Mouse (Mus musculus): ENCODE measurements around the gene Ano5. TPM values are rescaled to one million over a fixed set of nuclear protein-coding genes. Genes with fewer than 3 reads are reported as not detected.

The Ano5 gene
- polyA plus RNA-seq, 1 experiment = not detected

DNA sequence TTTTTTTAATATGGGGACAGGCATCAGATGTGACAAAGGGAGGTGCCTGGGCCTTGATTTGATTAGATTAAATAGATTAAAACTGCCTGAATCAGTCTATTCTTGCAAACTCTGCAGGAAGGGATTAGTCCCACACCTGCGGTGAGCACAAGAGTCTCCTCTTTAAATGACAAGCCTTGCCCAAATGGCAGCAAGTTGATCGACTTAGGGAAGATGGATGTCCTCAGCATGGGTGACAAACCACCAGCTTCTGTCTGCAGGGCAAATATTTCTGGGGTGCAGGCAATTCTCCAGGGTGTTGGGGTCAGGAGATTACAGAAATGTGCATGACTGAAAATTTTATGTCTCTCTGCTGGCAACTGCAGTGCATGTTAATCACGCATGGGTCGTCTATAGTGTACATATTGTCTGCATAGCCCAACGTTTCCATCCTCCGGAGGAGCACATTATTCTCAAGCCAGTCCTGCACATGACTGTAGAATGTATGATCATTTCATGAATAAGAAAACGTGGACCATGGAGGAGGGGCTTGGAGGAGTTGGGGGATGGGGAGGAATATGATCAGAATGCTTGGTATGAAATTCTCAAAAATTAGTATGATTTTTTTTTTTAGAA is 122.5 kb downstream of the Ano5 start:
- no peak overlapping the region for H3K4me3 ChIP-seq (ENCODE audit: control insufficient read depth, insufficient read depth, low read length)
- TF ChIP-seq POLR2A (IDR thresholded peaks at IDR 0.05; ENCODE audit: control insufficient read depth, extremely low read depth, insufficient read depth, low read length, poor library complexity) (no peak), CTCF (IDR thresholded peaks at IDR 0.05; ENCODE audit: borderline replicate concordance, control insufficient read depth, extremely low read depth, insufficient read depth, low read length, poor library complexity) (no peak)
- no peak for DNase-seq
- no peaks in the 10 kb centered on the region for H3K27me3 ChIP-seq (ENCODE audit: control insufficient read depth, insufficient read depth, low read length)
- WGBS = 14% methylated on average over 7 of the region's 7 CpGs
- H3K27ac ChIP-seq (ENCODE audit: control insufficient read depth, insufficient read depth, low read length) = no peak overlapping the region
- no peaks in the 10 kb centered on the region for H3K36me3 ChIP-seq (ENCODE audit: control insufficient read depth, insufficient read depth, low read length)
- H3K4me1 ChIP-seq (replicated peaks; ENCODE audit: control insufficient read depth, insufficient read depth, low read length) = no peaks in the 10 kb centered on the region

Other genes starting within 250 kb of the Ano5 start
- 0.18 TPM in 1 of 2 replicates, not detected in the other for gene Slc17a6, start 111.0 kb downstream of the Ano5 start, polyA plus RNA-seq (2012; rRNA removed)

Data from thymus, adult 2 months (tissue).